Mouse (Mus musculus) myocyte (in vitro differentiated cells): ENCODE data around the gene Lgals9.

ENCODE experiments used
- CEBPB ChIP-seq: IDR thresholded peaks from 2 replicates; pipeline ENCODE4 v1.6.1; 2011; ENCODE audit warnings: mild to moderate bottlenecking, moderate library complexity; ENCODE audit not compliant: poor library complexity, insufficient read depth, severe bottlenecking
- E2F4 ChIP-seq: IDR thresholded peaks from one replicate; pipeline ENCODE4 v1.6.1; 2011; ENCODE audit warnings: mild to moderate bottlenecking, control low read depth, moderate library complexity; ENCODE audit not compliant: insufficient read depth
- MYOD1 ChIP-seq, 3 experiments: IDR thresholded peaks; one replicate each; pipeline ENCODE4 v1.6.1; 2011; ENCODE audit warnings: control low read depth in 2 of 3, low read depth in 2 of 3, mild to moderate bottlenecking in 2 of 3, moderate library complexity in 1 of 3; ENCODE audit not compliant: insufficient read length in 2 of 3, control insufficient read depth in 1 of 3
- MYOG ChIP-seq, 3 experiments: IDR thresholded peaks; one replicate each; pipeline ENCODE4 v1.6.1; 2011; ENCODE audit warnings: control low read depth in 2 of 3, low read depth in 2 of 3, mild to moderate bottlenecking in 2 of 3; ENCODE audit not compliant: insufficient read length in 2 of 3, control insufficient read depth in 1 of 3, insufficient read depth in 1 of 3
- POLR2A ChIP-seq: IDR thresholded peaks from one replicate; pipeline ENCODE4 v1.6.1; 2011; ENCODE audit warnings: low read depth, mild to moderate bottlenecking, control low read depth, moderate library complexity; ENCODE audit not compliant: insufficient read length
- POLR2AphosphoS2 ChIP-seq: IDR thresholded peaks from one replicate; pipeline ENCODE4 v1.6.1; 2011; ENCODE audit warnings: low read depth, control low read depth; ENCODE audit not compliant: insufficient read length
- REST ChIP-seq: IDR thresholded peaks from one replicate; pipeline ENCODE4 v1.6.1; 2011; ENCODE audit warnings: mild to moderate bottlenecking, control low read depth, moderate library complexity; ENCODE audit not compliant: insufficient read depth, insufficient read length
- TCF12 ChIP-seq: IDR thresholded peaks from one replicate; pipeline ENCODE4 v1.6.1; 2011; ENCODE audit warnings: mild to moderate bottlenecking, control low read depth; ENCODE audit not compliant: poor library complexity, insufficient read depth, severe bottlenecking
- USF1 ChIP-seq: IDR thresholded peaks from one replicate; pipeline ENCODE4 v1.6.1; 2011; ENCODE audit warnings: low read depth, mild to moderate bottlenecking, control low read depth, moderate library complexity

- TF ChIP-seq CEBPB (no peak), USF1 (no peak), POLR2A (no peak), REST (no peak), POLR2AphosphoS2 (no peak), TCF12 (no peak), MYOG (IDR thresholded peaks at IDR 0.05; ENCODE audit: control insufficient read depth in 1 of 3, insufficient read depth in 1 of 3, insufficient read length in 2 of 3, low read depth in 2 of 3) (no peak), E2F4 (no peak), MYOD1 (IDR thresholded peaks at IDR 0.05; ENCODE audit: control insufficient read depth in 1 of 3, insufficient read length in 2 of 3, low read depth in 2 of 3) (no peak)
These were observed 5.3 kb upstream of the Lgals9 start for GRCm38 (mm10) chr11:78990096-78990495.
